Mouse (Mus musculus) cerebellum, adult 2 months (tissue): ENCODE measurements around the gene Lrrc75a. TPM values are rescaled to one million over a fixed set of nuclear protein-coding genes. Genes with fewer than 3 reads are reported as not detected.
"Not testable (repeated sequence)": the region's sequence is repeated elsewhere in the genome, so short reads cannot be mapped to it uniquely, and the experiment has no call there.

Experiments
- DNase-seq, 2 experiments: peaks; one replicate each; pipeline ENCODE4 v3.0.0; 2021
- H3K27ac ChIP-seq: fragments of 200-500 bp; 2 replicates; pipeline ENCODE4 v1.5.1; 2012; ENCODE audit warnings: low read length, control low read depth, inconsistent platforms; ENCODE audit not compliant: insufficient read depth
- H3K27me3 ChIP-seq: fragments of 200-500 bp; 2 replicates; pipeline ENCODE4 v1.6.1; 2012; ENCODE audit warnings: inconsistent platforms, mild to moderate bottlenecking, low read length, moderate library complexity; ENCODE audit not compliant: control insufficient read depth, insufficient read depth
- H3K4me1 ChIP-seq: fragments of 200-500 bp; 2 replicates; pipeline ENCODE4 v1.6.1; 2011; ENCODE audit warnings: low read length; ENCODE audit not compliant: control insufficient read depth, insufficient read depth
- H3K4me3 ChIP-seq: fragments of 200-500 bp; replicated peaks from 2 replicates; pipeline ENCODE3; 2011; ENCODE audit warnings: mild to moderate bottlenecking, low read depth, low read length, control low read depth; ENCODE audit not compliant: insufficient read depth
- CTCF ChIP-seq: fragments of 200-500 bp; IDR thresholded peaks from 2 replicates; pipeline ENCODE4 v1.5.1; 2011; ENCODE audit warnings: low read depth, mild to moderate bottlenecking, control low read depth, low read length, moderate library complexity, borderline replicate concordance; ENCODE audit not compliant: insufficient read depth
- POLR2A ChIP-seq: fragments of 200-500 bp; IDR thresholded peaks from 2 replicates; pipeline ENCODE4 v1.6.1; 2011; ENCODE audit warnings: low read length, control low read depth, borderline replicate concordance; ENCODE audit not compliant: insufficient read depth
- WGBS: fragments of 180-500 bp; shearing (Covaris S2); methylation state at CpG from one replicate; pipeline ENCODE4 v1.1.7; 2018; 5-methylcytosine and 5-hydroxymethylcytosine counted together
- polyA plus RNA-seq: library from polyadenylated mRNA; depleted of rRNA; stranded (reverse); fragments of >200 nt; gene quantifications from 2 replicates; pipeline ENCODE4 v1.2.3, GENCODE M21; 2012

The Lrrc75a gene
- polyA plus RNA-seq, 1 experiment, result 6.5 TPM

- Histone ChIP-seq H3K4me3 (peak overlapping the region; percentile 39), H3K27ac (no peak overlapping the region), H3K4me1 (no peaks in the 10 kb centered on the region), H3K27me3 (no peaks in the 10 kb centered on the region)
- TF ChIP-seq CTCF (peak; percentile 91), POLR2A (no peak)
- WGBS, result 18% methylated on average over 17 of the region's 17 CpGs
- DNase-seq, result peak; percentile 59 to 73
These were observed 27.4 kb upstream of the Lrrc75a start for GRCm38 (mm10) chr11:62675480-62676289.

- no peak for TF ChIP-seq POLR2A
- no peak for TF ChIP-seq CTCF
- Histone ChIP-seq H3K4me1 (no peaks in the 10 kb centered on the region), H3K27ac (no peak overlapping the region), H3K4me3 (no peak overlapping the region), H3K27me3 (no peaks in the 10 kb centered on the region)
- 30% methylated on average over 6 of the region's 6 CpGs for WGBS
- peak in 1 of 2 experiments; percentile 16 for DNase-seq
These were observed 21.7 kb upstream of the Lrrc75a start for GRCm38 (mm10) chr11:62670006-62670405.

- no peak overlapping the region for H3K27ac ChIP-seq
- no peak for DNase-seq
- TF ChIP-seq POLR2A, result no peak
- no peak for TF ChIP-seq CTCF
- no peak overlapping the region for H3K4me3 ChIP-seq
- H3K4me1 ChIP-seq, result no peaks in the 10 kb centered on the region
- WGBS, result 55% methylated on average over 12 of the region's 12 CpGs
- H3K27me3 ChIP-seq, result no peaks in the 10 kb centered on the region
These were observed 21.1 kb upstream of the Lrrc75a start for GRCm38 (mm10) chr11:62669471-62669870.

GRCm38 (mm10) chr11:62668986-62669385, 20.7 kb upstream of the Lrrc75a start:
- H3K27me3 ChIP-seq, result no peaks in the 10 kb centered on the region
- DNase-seq, result no peak
- 92% methylated on average over 5 of the region's 5 CpGs for WGBS
- H3K4me3 ChIP-seq, result no peak overlapping the region
- H3K27ac ChIP-seq, result no peak overlapping the region
- H3K4me1 ChIP-seq, result no peaks in the 10 kb centered on the region
- no peak for TF ChIP-seq POLR2A
- TF ChIP-seq CTCF, result no peak

GRCm38 (mm10) chr11:62664250-62664649, 15.9 kb upstream of the Lrrc75a start:
- no peaks in the 10 kb centered on the region for H3K27me3 ChIP-seq
- H3K27ac ChIP-seq, result no peak overlapping the region
- DNase-seq, result no peak
- TF ChIP-seq CTCF (no peak), POLR2A (no peak)
- no peaks in the 10 kb centered on the region for H3K4me1 ChIP-seq
- no peak overlapping the region for H3K4me3 ChIP-seq
- 91% methylated on average over 6 of the region's 6 CpGs for WGBS

GRCm38 (mm10) chr11:62660885-62661284, 12.6 kb upstream of the Lrrc75a start:
- TF ChIP-seq CTCF (no peak), POLR2A (no peak)
- H3K27me3 ChIP-seq, result no peaks in the 10 kb centered on the region
- no peak for DNase-seq
- WGBS, result 67% methylated on average over 4 of the region's 4 CpGs
- H3K27ac ChIP-seq, result no peak overlapping the region
- no peaks in the 10 kb centered on the region for H3K4me1 ChIP-seq
- H3K4me3 ChIP-seq, result no peak overlapping the region

- H3K4me1 ChIP-seq, result no peaks in the 10 kb centered on the region
- WGBS, result 58% methylated on average over 3 of the region's 3 CpGs
- DNase-seq, result no peak
- no peak for TF ChIP-seq POLR2A
- TF ChIP-seq CTCF, result no peak
- H3K27me3 ChIP-seq, result no peaks in the 10 kb centered on the region
- no peak overlapping the region for H3K27ac ChIP-seq
- no peak overlapping the region for H3K4me3 ChIP-seq
These were observed 3.8 kb upstream of the Lrrc75a start for GRCm38 (mm10) chr11:62652080-62652479.

- Histone ChIP-seq H3K27me3 (no peaks in the 10 kb centered on the region), H3K4me1 (no peaks in the 10 kb centered on the region), H3K4me3 (no peak overlapping the region), H3K27ac (no peak overlapping the region)
- DNase-seq, result peak in 1 of 2 experiments; percentile 15
- TF ChIP-seq CTCF (no peak), POLR2A (no peak)
- WGBS, result 69% methylated on average over 3 of the region's 3 CpGs
These were observed 3.2 kb upstream of the Lrrc75a start for GRCm38 (mm10) chr11:62651563-62651962.

- WGBS, result 88% methylated on average over 4 of the region's 4 CpGs
- not testable (repeated sequence) for H3K27ac ChIP-seq, H3K27me3 ChIP-seq, DNase-seq, H3K4me1 ChIP-seq, H3K4me3 ChIP-seq
These were observed 1.5 kb upstream of the Lrrc75a start for GRCm38 (mm10) chr11:62649803-62650202.
